Mouse (Mus musculus) macrophage (primary cell): ENCODE data around the gene Ifitm5. TPM values are rescaled to one million over a fixed set of nuclear protein-coding genes. Genes with fewer than 3 reads are reported as not detected.
A peak's percentile ranks its signal among the peaks of the same experiment; 100 is the strongest.

Source experiments
- H3K27ac ChIP-seq: fragments of 350-480 bp; formaldehyde crosslinking; 2 replicates; pipeline ENCODE4 v1.9.0; 2021
- H3K36me3 ChIP-seq: fragments of 350-480 bp; formaldehyde crosslinking; 2 replicates; pipeline ENCODE4 v1.9.0; 2021; ENCODE audit errors: inconsistent target
- H3K4me3 ChIP-seq: fragments of 350-480 bp; formaldehyde crosslinking; 2 replicates; pipeline ENCODE4 v1.9.0; 2021; ENCODE audit errors: inconsistent target
- H3K79me2 ChIP-seq: fragments of 350-480 bp; formaldehyde crosslinking; 2 replicates; pipeline ENCODE4 v1.9.0; 2021; ENCODE audit errors: inconsistent target
- WGBS: methylation state at CpG from one replicate; pipeline ENCODE4 v1.1.7; 2026; ENCODE audit warnings: inconsistent platforms; ENCODE audit not compliant: missing documents; 5-methylcytosine and 5-hydroxymethylcytosine counted together
- polyA plus RNA-seq: library from polyadenylated mRNA; stranded (reverse); fragments of 250-400 nt; gene quantifications from 3 replicates; pipeline ENCODE4 v1.2.4, GENCODE M21; 2018; ENCODE audit warnings: inconsistent platforms

Gene Ifitm5
- polyA plus RNA-seq, 1 experiment from 2014 or later: 0.30 TPM

DNA sequence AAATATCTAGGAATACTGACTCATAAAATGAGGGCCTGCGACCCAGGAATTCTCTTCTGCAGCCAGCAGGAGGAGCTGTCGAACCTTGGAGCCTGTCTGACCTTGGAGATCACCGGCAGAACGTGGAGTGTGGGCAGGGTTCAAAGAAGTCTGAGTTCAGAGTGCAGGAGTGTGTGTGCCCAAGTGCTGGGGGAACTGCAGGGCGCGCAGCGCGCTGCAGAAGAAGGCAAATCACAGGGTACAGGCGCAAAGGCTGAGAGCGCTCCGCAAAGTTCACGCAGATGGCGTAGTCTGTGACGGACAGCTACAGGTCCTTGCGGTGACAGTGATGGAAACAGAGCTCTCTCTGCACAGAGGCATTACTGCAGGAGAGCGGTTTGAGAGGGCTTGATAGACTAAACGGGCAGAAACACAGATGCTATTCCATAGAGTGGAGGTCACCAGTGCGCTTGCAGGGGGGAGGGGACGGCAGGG lies 41.4 kb downstream of the Ifitm5 start:
- H3K36me3 ChIP-seq: no peaks in the 10 kb centered on the region
- H3K27ac ChIP-seq: no peak overlapping the region
- peak overlapping the region; percentile 13; the same call in 1 of the 2 replicates for H3K4me3 ChIP-seq
- no peaks in the 10 kb centered on the region for H3K79me2 ChIP-seq
- WGBS: 5% methylated on average over 19 of the region's 19 CpGs

DNA sequence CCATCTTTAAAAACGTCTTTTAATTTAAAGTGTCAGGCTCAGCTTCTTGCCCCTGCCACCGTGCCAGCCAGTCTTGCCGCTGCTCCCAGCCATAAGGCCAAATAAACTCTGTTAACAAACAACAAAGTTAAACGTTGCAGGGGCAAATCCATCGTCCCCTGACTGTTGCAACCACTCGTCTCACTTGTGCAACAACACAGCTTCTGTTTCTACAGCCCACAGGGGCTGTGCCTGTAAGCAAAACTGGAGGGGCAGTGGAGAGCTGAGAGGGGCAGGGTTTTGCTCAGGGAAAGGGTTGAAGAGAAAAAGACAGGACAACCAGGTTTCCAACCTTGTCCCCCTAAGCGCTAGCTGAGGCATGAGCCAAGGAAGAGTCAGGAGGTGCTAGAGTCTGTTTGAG lies 41.9 kb downstream of the Ifitm5 start:
- Histone ChIP-seq H3K27ac (no peak overlapping the region), H3K79me2 (no peaks in the 10 kb centered on the region), H3K36me3 (no peaks in the 10 kb centered on the region), H3K4me3 (no peak overlapping the region)
- 49% methylated on average over 7 of the region's 7 CpGs for WGBS

DNA sequence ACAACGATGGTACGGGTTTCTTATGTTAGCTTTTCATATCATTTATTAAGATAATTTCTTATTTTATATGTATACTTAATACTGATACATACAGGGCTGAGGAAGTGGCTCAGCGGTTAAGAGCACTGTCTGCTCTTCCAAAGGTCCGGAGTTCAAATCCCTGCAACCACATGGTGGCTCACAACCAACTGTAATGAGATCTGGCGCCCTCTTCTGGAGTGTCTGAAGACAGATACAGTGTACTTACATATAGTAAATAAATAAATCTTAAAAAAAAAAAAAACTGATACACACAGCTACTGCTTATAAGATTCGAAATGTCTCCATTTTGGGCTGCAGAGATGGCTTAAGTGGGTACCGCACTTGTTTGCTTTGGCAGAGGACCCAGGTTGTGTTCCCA lies 42.4 kb downstream of the Ifitm5 start:
- Histone ChIP-seq H3K36me3 (no peaks in the 10 kb centered on the region), H3K4me3 (no peak overlapping the region), H3K79me2 (no peaks in the 10 kb centered on the region), H3K27ac (no peak overlapping the region)
- 85% methylated on average over 7 of the region's 7 CpGs for WGBS

DNA sequence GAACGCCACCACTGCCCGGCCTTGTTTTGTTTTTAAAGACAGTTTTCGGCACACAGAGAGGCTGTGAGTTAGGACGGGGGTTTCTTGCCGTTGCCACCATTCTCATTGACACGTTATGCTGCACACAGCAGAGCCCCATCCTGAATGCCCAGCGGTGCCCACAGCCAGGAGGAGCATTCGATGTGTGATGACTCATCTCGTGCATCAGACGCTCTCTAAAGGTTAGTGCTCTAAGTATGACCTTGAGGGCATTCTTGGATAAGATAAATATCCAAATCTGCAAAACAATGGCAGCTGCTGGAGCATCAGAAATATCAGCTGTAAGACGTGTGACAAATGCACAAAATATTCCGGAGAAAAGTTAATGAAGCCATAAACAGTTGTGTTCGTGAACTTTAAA lies 43.0 kb downstream of the Ifitm5 start:
- Histone ChIP-seq H3K27ac (no peak overlapping the region), H3K79me2 (no peaks in the 10 kb centered on the region), H3K4me3 (no peak overlapping the region), H3K36me3 (no peaks in the 10 kb centered on the region)
- WGBS: 92% methylated on average over 13 of the region's 13 CpGs

DNA sequence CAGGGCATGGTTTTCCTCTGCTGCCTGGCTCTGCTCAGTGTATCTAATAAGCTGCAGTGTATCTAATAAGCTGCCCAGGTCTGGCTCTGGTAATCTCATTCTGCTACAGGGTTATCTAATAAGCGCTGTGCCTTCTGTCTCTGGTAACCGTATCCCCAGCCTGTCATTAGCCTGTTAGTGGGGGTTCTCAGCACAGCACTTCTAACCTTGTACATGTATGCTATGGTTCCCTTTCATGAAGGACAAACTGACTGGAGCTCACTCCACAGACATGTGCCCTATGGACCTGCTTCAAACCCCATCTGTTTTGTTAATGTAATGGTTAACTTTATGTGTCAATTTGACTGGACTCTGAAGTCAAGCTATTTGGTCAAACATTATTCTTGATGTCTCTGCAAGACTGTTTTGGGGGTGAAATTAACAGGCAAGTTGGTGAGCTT lies 44.4 kb downstream of the Ifitm5 start:
- H3K27ac ChIP-seq: no peak overlapping the region

DNA sequence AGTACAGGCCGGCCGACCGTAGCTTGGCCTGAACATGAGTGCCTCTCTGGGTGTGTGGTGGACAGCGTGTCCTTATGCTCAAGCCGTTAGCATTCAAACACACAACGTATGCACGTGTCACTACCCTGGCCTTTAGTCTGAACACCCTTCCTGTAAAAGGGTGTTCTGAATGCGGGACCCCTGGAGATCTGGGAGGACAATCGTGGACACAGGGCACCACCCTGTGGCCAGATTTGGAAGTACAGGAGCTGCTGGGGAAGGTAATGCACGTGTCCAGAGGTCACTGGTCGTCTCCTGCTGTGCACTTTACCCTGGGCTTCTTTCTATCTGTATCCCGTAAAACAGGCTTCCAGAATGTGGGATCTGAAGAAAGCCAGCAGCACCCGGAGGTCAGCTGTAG lies 46.9 kb downstream of the Ifitm5 start:
- WGBS: 28% methylated on average over 13 of the region's 13 CpGs
- peaks cover 13% of the 10 kb centered on the region for H3K36me3 ChIP-seq
- H3K27ac ChIP-seq: no peak overlapping the region
- no peak overlapping the region for H3K4me3 ChIP-seq
- no peaks in the 10 kb centered on the region for H3K79me2 ChIP-seq

More for the DNA sequence above, 44.4 kb downstream of the Ifitm5 start:
- 92% methylated on average over 2 of the region's 2 CpGs for WGBS
- H3K36me3 ChIP-seq: no peaks in the 10 kb centered on the region
- H3K4me3 ChIP-seq: no peak overlapping the region
- no peaks in the 10 kb centered on the region for H3K79me2 ChIP-seq

DNA sequence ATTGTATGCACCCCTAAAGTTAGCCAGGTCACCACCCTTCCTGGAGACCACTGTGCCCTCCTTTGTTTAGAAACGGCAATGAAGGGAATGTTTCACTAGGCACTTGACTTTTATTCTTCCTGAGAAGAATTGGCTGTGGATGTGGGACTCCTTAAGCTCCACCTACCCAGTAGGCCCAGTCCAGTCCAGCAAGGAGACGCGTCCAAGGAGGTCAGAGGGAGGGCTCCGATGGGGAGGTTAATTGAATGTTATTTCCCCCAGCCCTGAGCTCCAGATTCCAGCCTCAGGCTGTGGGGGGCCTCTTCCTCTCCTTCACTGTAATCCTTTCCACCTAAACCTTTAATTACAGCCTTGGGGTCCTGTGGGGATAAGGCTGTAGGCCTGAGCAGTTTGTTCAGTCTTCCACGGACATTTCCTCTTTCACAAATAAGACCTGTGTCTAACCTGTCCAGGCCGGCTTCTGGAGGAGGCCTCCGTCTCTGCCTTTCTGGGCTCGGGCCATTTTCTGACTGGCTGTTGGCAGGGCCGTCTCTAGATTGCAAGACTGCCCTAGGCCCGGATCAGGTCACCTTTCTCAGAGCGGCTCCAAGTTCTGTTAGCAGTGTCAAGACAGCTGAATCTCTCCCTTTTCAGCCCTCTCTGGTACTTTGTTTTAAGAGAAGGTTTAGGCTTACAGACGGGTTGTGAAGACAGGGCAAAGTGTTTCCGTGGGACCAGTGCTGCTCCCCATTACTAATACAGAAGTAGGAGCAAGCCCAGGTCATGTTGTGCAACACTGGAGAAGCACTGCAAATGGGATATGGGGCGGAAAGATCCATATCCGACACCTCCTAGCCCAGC lies 47.8 kb downstream of the Ifitm5 start:
- peaks cover 22% of the 10 kb centered on the region for H3K36me3 ChIP-seq
- no peak overlapping the region for H3K4me3 ChIP-seq
- 91% methylated on average over 15 of the region's 15 CpGs for WGBS
- H3K27ac ChIP-seq: no peak overlapping the region
- no peaks in the 10 kb centered on the region for H3K79me2 ChIP-seq

DNA sequence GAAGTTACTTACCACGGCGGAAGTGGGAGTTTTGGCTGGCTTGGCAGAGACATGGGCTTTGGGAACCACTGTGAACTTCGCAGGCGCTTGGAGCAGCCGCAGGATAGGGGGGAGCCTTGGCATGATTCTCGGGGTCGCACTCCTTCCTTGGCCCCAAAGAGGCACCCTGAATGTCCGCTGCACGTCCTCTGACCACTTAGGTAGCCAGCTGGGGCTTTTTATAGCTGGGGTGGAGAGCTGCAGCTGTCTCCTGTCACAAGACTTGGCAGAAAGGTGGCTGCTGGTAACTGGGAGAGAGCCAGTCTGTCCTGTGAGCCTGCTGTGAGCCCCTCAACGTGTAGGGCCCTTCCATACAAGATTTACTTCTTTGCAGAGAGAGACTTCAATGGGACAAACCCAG lies 49.9 kb downstream of the Ifitm5 start, which contains the start of gene Cox8b:
Gene Cox8b (minus strand): TSS at position 227 of the 400 bp plus-strand sequence.
- no peak within 1 kb of the TSS for H3K4me3 ChIP-seq
- no peak within 1 kb of the TSS for H3K27ac ChIP-seq
- H3K79me2 ChIP-seq: no peaks in the 10 kb centered on the region
- H3K36me3 ChIP-seq: peaks cover 38% of the 10 kb centered on the region
- WGBS: 86% methylated on average over 10 of the region's 10 CpGs

DNA sequence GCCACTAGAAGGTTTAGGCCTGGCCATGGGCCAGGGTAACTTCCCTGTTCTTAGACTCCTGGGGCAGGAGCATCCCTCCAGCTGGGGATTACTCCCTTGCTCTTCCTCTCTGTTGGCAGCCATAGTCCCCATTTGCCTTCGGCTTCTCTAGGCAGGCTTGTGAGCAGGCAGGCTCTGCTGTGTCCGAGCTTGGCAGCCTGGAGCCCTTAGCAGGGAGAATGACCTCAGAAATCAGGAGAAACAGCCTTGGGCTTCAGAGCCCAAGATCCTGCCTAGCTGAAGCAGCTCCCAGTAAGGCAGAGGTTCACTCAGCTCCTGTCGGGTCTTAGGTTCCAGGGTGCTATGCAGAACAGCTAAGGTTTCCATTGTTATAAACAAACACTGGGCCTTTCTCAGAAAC lies 51.0 kb downstream of the Ifitm5 start:
- H3K79me2 ChIP-seq: no peaks in the 10 kb centered on the region
- no peak overlapping the region for H3K4me3 ChIP-seq
- H3K27ac ChIP-seq: no peak overlapping the region
- H3K36me3 ChIP-seq: peaks cover 47% of the 10 kb centered on the region
- WGBS: 97% methylated on average over 3 of the region's 3 CpGs

Other genes starting within 250 kb of the Ifitm5 start
- not detected in 3 replicates for gene Cyp2e1, start 186.6 kb downstream of the Ifitm5 start, polyA plus RNA-seq
- gene Syce1, start 162.4 kb downstream of the Ifitm5 start, polyA plus RNA-seq: 0.50 to 0.64 TPM in 2 of 3 replicates, not detected in the other
- gene Zfp941, start 128.1 kb downstream of the Ifitm5 start, polyA plus RNA-seq: 0.17 to 0.31 TPM (median 0.19 TPM) in 3 replicates
- not detected in 3 replicates for gene Urah, start 115.3 kb downstream of the Ifitm5 start, polyA plus RNA-seq
- gene Scgb1c1, start 104.7 kb downstream of the Ifitm5 start, polyA plus RNA-seq: not detected in 3 replicates
- gene Odf3, start 102.5 kb downstream of the Ifitm5 start, polyA plus RNA-seq: not detected in 3 replicates
- gene Gm45785, start 94.0 kb downstream of the Ifitm5 start, polyA plus RNA-seq: not detected in 3 replicates
- 18.7 to 48.4 TPM (median 41.3 TPM) in 3 replicates for gene Ric8a, start 93.3 kb downstream of the Ifitm5 start, polyA plus RNA-seq
- gene Bet1l, start 92.7 kb downstream of the Ifitm5 start, polyA plus RNA-seq: 8.0 to 19.0 TPM (median 14.4 TPM) in 3 replicates
- 77.6 to 104 TPM (median 78.6 TPM) in 3 replicates for gene Psmd13, start 68.3 kb downstream of the Ifitm5 start, polyA plus RNA-seq
- gene Sirt3, start 68.0 kb downstream of the Ifitm5 start, polyA plus RNA-seq: 4.8 to 16.9 TPM (median 7.6 TPM) in 3 replicates
- gene Cox8b, start 49.8 kb downstream of the Ifitm5 start, polyA plus RNA-seq: not detected in 3 replicates
- not detected in 3 replicates for gene Nlrp6, start 29.4 kb downstream of the Ifitm5 start, polyA plus RNA-seq
- gene Pgghg, start 8.9 kb downstream of the Ifitm5 start, polyA plus RNA-seq: 6.3 to 9.2 TPM (median 7.2 TPM) in 3 replicates
- 0.87 TPM in 1 of 3 replicates, not detected in the others for gene Gm45717, start 5.6 kb upstream of the Ifitm5 start, polyA plus RNA-seq
- 471 to 1,093 TPM (median 749 TPM) in 3 replicates for gene Ifitm2, start 5.7 kb upstream of the Ifitm5 start, polyA plus RNA-seq
- 4.7 to 18.2 TPM (median 4.8 TPM) in 3 replicates for gene Ifitm1, start 16.9 kb upstream of the Ifitm5 start, polyA plus RNA-seq
- 596 to 2,531 TPM (median 1,114 TPM) in 3 replicates for gene Ifitm3, start 60.5 kb upstream of the Ifitm5 start, polyA plus RNA-seq
- 4.1 to 21.4 TPM (median 7.4 TPM) in 3 replicates for gene Ifitm6, start 67.6 kb upstream of the Ifitm5 start, polyA plus RNA-seq
- not detected in 3 replicates for gene Gm17387, start 78.8 kb upstream of the Ifitm5 start, polyA plus RNA-seq
- not detected in 3 replicates for gene B4galnt4, start 110.8 kb upstream of the Ifitm5 start, polyA plus RNA-seq
- gene Pkp3, start 127.9 kb upstream of the Ifitm5 start, polyA plus RNA-seq: not detected in 3 replicates
- 0.50 to 2.0 TPM (median 0.58 TPM) in 3 replicates for gene Sigirr, start 150.3 kb upstream of the Ifitm5 start, polyA plus RNA-seq
- not detected in 3 replicates for gene Ano9, start 167.5 kb upstream of the Ifitm5 start, polyA plus RNA-seq
- gene Ptdss2, start 172.1 kb upstream of the Ifitm5 start, polyA plus RNA-seq: 12.0 to 19.0 TPM (median 15.6 TPM) in 3 replicates
- 93.2 to 290 TPM (median 289 TPM) in 3 replicates for gene Rnh1, start 222.6 kb upstream of the Ifitm5 start, polyA plus RNA-seq
- gene Hras, start 243.7 kb upstream of the Ifitm5 start, polyA plus RNA-seq: 31.1 to 73.7 TPM (median 35.0 TPM) in 3 replicates
- 1.2 to 3.9 TPM (median 2.3 TPM) in 3 replicates for gene Lrrc56, start 243.9 kb upstream of the Ifitm5 start, polyA plus RNA-seq